Mouse (Mus musculus): ENCODE measurements around the gene Gm10553. TPM values are rescaled to one million over a fixed set of nuclear protein-coding genes. Genes with fewer than 3 reads are reported as not detected.
A peak's percentile ranks its signal among the peaks of the same experiment; 100 is the strongest.
"Not testable (repeated sequence)": the region's sequence is repeated elsewhere in the genome, so short reads cannot be mapped to it uniquely, and the experiment has no call there.

The Gm10553 gene
- polyA plus RNA-seq, 1 experiment from 2014 or later, result not detected

- H3K27ac ChIP-seq; H3K27me3 ChIP-seq (ENCODE audit: insufficient read depth, poor library complexity, severe bottlenecking); H3K9me3 ChIP-seq; H3K4me3 ChIP-seq; H3K36me3 ChIP-seq; H3K4me1 ChIP-seq: not testable (repeated sequence)
- WGBS, result 82% methylated on average over 7 of the region's 7 CpGs
- DNase-seq (ENCODE audit: low spot score), result peak; percentile 66
Measured at GRCm38 (mm10) chr1:85112266-85112665, 12.3 kb downstream of the Gm10553 start.

GRCm38 (mm10) chr1:85112889-85113288 lies 12.9 kb downstream of the Gm10553 start:
- H3K27me3 ChIP-seq (ENCODE audit: insufficient read depth, poor library complexity, severe bottlenecking); H3K27ac ChIP-seq; H3K4me3 ChIP-seq; H3K4me1 ChIP-seq; DNase-seq (ENCODE audit: low spot score); H3K36me3 ChIP-seq: not testable (repeated sequence)
- WGBS, result 65% methylated on average over 2 of the region's 5 CpGs
- peaks cover 10% of the 10 kb centered on the region for H3K9me3 ChIP-seq

- H3K4me3 ChIP-seq; H3K36me3 ChIP-seq; H3K27ac ChIP-seq; H3K4me1 ChIP-seq; H3K27me3 ChIP-seq (ENCODE audit: insufficient read depth, poor library complexity, severe bottlenecking): not testable (repeated sequence)
- DNase-seq (ENCODE audit: low spot score), result peak; percentile 38
- WGBS, result 70% methylated on average over 3 of the region's 3 CpGs
- H3K9me3 ChIP-seq, result peaks cover 10% of the 10 kb centered on the region
Measured at GRCm38 (mm10) chr1:85114078-85114477, 14.1 kb downstream of the Gm10553 start.

- H3K4me1 ChIP-seq; H3K27me3 ChIP-seq (ENCODE audit: insufficient read depth, poor library complexity, severe bottlenecking); H3K36me3 ChIP-seq; DNase-seq (ENCODE audit: low spot score); H3K4me3 ChIP-seq; H3K27ac ChIP-seq: not testable (repeated sequence)
- 49% methylated on average over 6 of the region's 6 CpGs for WGBS
- peaks cover 10% of the 10 kb centered on the region for H3K9me3 ChIP-seq
Measured at GRCm38 (mm10) chr1:85114666-85115402, 14.9 kb downstream of the Gm10553 start.

- WGBS, result 56% methylated on average over 5 of the region's 6 CpGs
- H3K36me3 ChIP-seq; H3K9me3 ChIP-seq; H3K27me3 ChIP-seq (ENCODE audit: insufficient read depth, poor library complexity, severe bottlenecking); H3K27ac ChIP-seq; H3K4me3 ChIP-seq; DNase-seq (ENCODE audit: low spot score); H3K4me1 ChIP-seq: not testable (repeated sequence)
Measured at GRCm38 (mm10) chr1:85117537-85117936, 17.6 kb downstream of the Gm10553 start.

- H3K4me1 ChIP-seq; DNase-seq (ENCODE audit: low spot score); H3K27ac ChIP-seq; H3K27me3 ChIP-seq (ENCODE audit: insufficient read depth, poor library complexity, severe bottlenecking); H3K4me3 ChIP-seq; H3K36me3 ChIP-seq; H3K9me3 ChIP-seq: not testable (repeated sequence)
- 81% methylated on average over 5 of the region's 6 CpGs for WGBS
Measured at GRCm38 (mm10) chr1:85118341-85118740, 18.4 kb downstream of the Gm10553 start.

- WGBS, result 87% methylated on average over 4 of the region's 4 CpGs
Measured at GRCm38 (mm10) chr1:85121841-85122240, 21.9 kb downstream of the Gm10553 start.

GRCm38 (mm10) chr1:85133671-85134070 lies 33.7 kb downstream of the Gm10553 start:
- H3K36me3 ChIP-seq; DNase-seq (ENCODE audit: low spot score); H3K27me3 ChIP-seq (ENCODE audit: insufficient read depth, poor library complexity, severe bottlenecking); H3K9me3 ChIP-seq; H3K4me1 ChIP-seq; H3K4me3 ChIP-seq; H3K27ac ChIP-seq: not testable (repeated sequence)
- WGBS, result 85% methylated on average over 22 of the region's 22 CpGs

More at GRCm38 (mm10) chr1:85121841-85122240, 21.9 kb downstream of the Gm10553 start:
- DNase-seq (ENCODE audit: low spot score); H3K9me3 ChIP-seq; H3K4me1 ChIP-seq; H3K4me3 ChIP-seq; H3K27ac ChIP-seq; H3K36me3 ChIP-seq; H3K27me3 ChIP-seq (ENCODE audit: insufficient read depth, poor library complexity, severe bottlenecking): not testable (repeated sequence)

Other genes with a start within 250 kb of the Gm10553 start
- gene Slc16a14, start 165.0 kb upstream of the Gm10553 start, polyA plus RNA-seq (2016; fragmentation: Nextera tagmentation; extraction: Ambion mirVana), result 0.09 and 0.18 TPM in 2 replicates
- gene A530032D15Rik, start 9.7 kb downstream of the Gm10553 start, polyA plus RNA-seq (2016; fragmentation: Nextera tagmentation; extraction: Ambion mirVana), result not detected in 2 replicates
- gene C130026I21Rik, start 170.4 kb downstream of the Gm10553 start, polyA plus RNA-seq (2016; fragmentation: Nextera tagmentation; extraction: Ambion mirVana), result not detected in 2 replicates

Data from heart, embryonic 10.5 days (tissue).